ENCODE assay signal across 8 mouse cellular contexts in genomic region chr7:4026794-4027421, GRCm38 (mm10). TPM values are rescaled to one million over a fixed set of nuclear protein-coding genes. Genes with fewer than 3 reads are reported as not detected.
DNase-seq lines count a peak whose midpoint lies in the region; ATAC-seq and TF ChIP-seq lines count a peak whose summit lies in the region.

No protein-coding gene starts in this region.

- TF ChIP-seq RAD21 in MEL (IDR thresholded peaks at IDR 0.05; ENCODE audit: low read depth, low read length), result peak; percentile 82

- H3K4me1 ChIP-seq in kidney, adult 2 months (ENCODE audit: control insufficient read depth, insufficient read depth, low read length), result no peaks in the 10 kb centered on the region
- H3K4me1 ChIP-seq in kidney, embryonic 15.5 days, result no peaks in the 10 kb centered on the region
- H3K4me1 ChIP-seq in MEL (ENCODE audit: control insufficient read depth in 1 of 2, insufficient read depth in 2 of 2, low read length in 2 of 2), result no peaks in the 10 kb centered on the region
- no peaks in the 10 kb centered on the region for H3K4me1 ChIP-seq in forebrain, embryonic 16.5 days (replicated peaks; ENCODE audit: control insufficient read depth, insufficient read depth, low read length)
- H3K4me1 ChIP-seq in forebrain, embryonic 12.5 days, result no peaks in the 10 kb centered on the region

- no peak overlapping the region for H3K4me3 ChIP-seq in kidney, adult 2 months (ENCODE audit: insufficient read depth, low read depth, low read length)
- no peak overlapping the region for H3K4me3 ChIP-seq in kidney, embryonic 15.5 days (replicated peaks)
- H3K4me3 ChIP-seq in MEL (ENCODE audit: control insufficient read depth in 1 of 2, insufficient read depth in 1 of 2, low read depth in 2 of 2, low read length in 2 of 2), result no peak overlapping the region
- no peak overlapping the region for H3K4me3 ChIP-seq in forebrain, embryonic 16.5 days (replicated peaks; ENCODE audit: low read length)
- H3K4me3 ChIP-seq in forebrain, embryonic 12.5 days (replicated peaks), result no peak overlapping the region

- ATAC-seq in kidney, embryonic 15.5 days (replicated peaks; ENCODE audit: low FRiP score), result no peak
- ATAC-seq in forebrain, embryonic 16.5 days, result no peak
- no peak for ATAC-seq in forebrain, embryonic 12.5 days (ENCODE audit: low FRiP score)

- H3K36me3 ChIP-seq in kidney, adult 2 months (ENCODE audit: control insufficient read depth, insufficient read depth, low read length), result no peaks in the 10 kb centered on the region
- H3K36me3 ChIP-seq in kidney, embryonic 15.5 days, result no peaks in the 10 kb centered on the region
- H3K36me3 ChIP-seq in MEL (ENCODE audit: control insufficient read depth in 1 of 2, insufficient read depth in 2 of 2, low read length in 2 of 2), result no peaks in the 10 kb centered on the region
- no peaks in the 10 kb centered on the region for H3K36me3 ChIP-seq in forebrain, embryonic 16.5 days (ENCODE audit: control insufficient read depth, insufficient read depth)
- no peaks in the 10 kb centered on the region for H3K36me3 ChIP-seq in forebrain, embryonic 12.5 days (replicated peaks)

- no peaks in the 10 kb centered on the region for H3K79me2 ChIP-seq in MEL (ENCODE audit: control insufficient read depth, insufficient read depth, low read length, poor library complexity)

- H3K27ac ChIP-seq in kidney, adult 2 months (ENCODE audit: insufficient read depth, low read depth, low read length), result no peak overlapping the region
- no peak overlapping the region for H3K27ac ChIP-seq in kidney, embryonic 15.5 days
- no peak overlapping the region for H3K27ac ChIP-seq in MEL (ENCODE audit: control insufficient read depth, low read depth, low read length)
- no peak overlapping the region for H3K27ac ChIP-seq in forebrain, embryonic 16.5 days (ENCODE audit: low read length)
- H3K27ac ChIP-seq in forebrain, embryonic 12.5 days, result no peak overlapping the region

- 30% methylated on average over 3 of the region's 3 CpGs for WGBS in kidney, adult 2 months
- WGBS in kidney, embryonic 15.5 days, result 15% methylated on average over 3 of the region's 3 CpGs
- WGBS in forebrain, embryonic 16.5 days, result 15% methylated on average over 3 of the region's 3 CpGs
- WGBS in forebrain, embryonic 12.5 days, result 19% methylated on average over 3 of the region's 3 CpGs

- no peak overlapping the region for H3K9ac ChIP-seq in kidney, embryonic 15.5 days
- no peak overlapping the region for H3K9ac ChIP-seq in MEL (ENCODE audit: control insufficient read depth, low read depth, low read length, poor library complexity, severe bottlenecking)
- H3K9ac ChIP-seq in forebrain, embryonic 16.5 days (replicated peaks; ENCODE audit: low read depth, low read length), result no peak overlapping the region
- no peak overlapping the region for H3K9ac ChIP-seq in forebrain, embryonic 12.5 days

- TF ChIP-seq EP300 in MEL (IDR thresholded peaks at IDR 0.05; ENCODE audit: low read depth in 1 of 2, low read length in 2 of 2), result no peak

- H3K9me3 ChIP-seq in kidney, embryonic 15.5 days (replicated peaks), result no peaks in the 10 kb centered on the region
- H3K9me3 ChIP-seq in MEL (replicated peaks; ENCODE audit: insufficient read depth, low read length), result no peaks in the 10 kb centered on the region
- H3K9me3 ChIP-seq in forebrain, embryonic 16.5 days (ENCODE audit: control insufficient read depth, low read length), result no peaks in the 10 kb centered on the region
- no peaks in the 10 kb centered on the region for H3K9me3 ChIP-seq in forebrain, embryonic 12.5 days

- TF ChIP-seq POLR2A in kidney, adult 2 months (IDR thresholded peaks at IDR 0.05; ENCODE audit: low read depth, low read length), result no peak
- no peak for TF ChIP-seq POLR2A in MEL (IDR thresholded peaks at IDR 0.05; ENCODE audit: control insufficient read depth in 1 of 2, insufficient read depth in 1 of 2, low read depth in 1 of 2, low read length in 2 of 2, poor library complexity in 1 of 2)

- peak; percentile 47 for TF ChIP-seq CTCF in kidney, adult 2 months (conservative IDR thresholded peaks at IDR 0.05; ENCODE audit: insufficient read depth, insufficient read length, low read depth, low read length)
- peak; percentile 58 to 74 (median 64) for TF ChIP-seq CTCF in MEL (IDR thresholded peaks at IDR 0.05 in 2 of 3, conservative IDR thresholded peaks at IDR 0.05 in 1 of 3; ENCODE audit: control insufficient read depth in 1 of 3, insufficient read depth in 1 of 3, low read depth in 2 of 3, low read length in 3 of 3, poor library complexity in 1 of 3, severe bottlenecking in 1 of 3)

- DNase-seq in kidney, adult 2 months, result peak; percentile 5
- peak; percentile 63 for DNase-seq in MEL (ENCODE audit: low read depth, low spot score)
- DNase-seq in embryo, embryonic 11.5 days (ENCODE audit: low read depth, low spot score), result peak; percentile 0
- DNase-seq in layer of hippocampus, postnatal 10 days (ENCODE audit: low spot score in 2 of 2), result peak; percentile 7 to 14
- DNase-seq in retina, embryonic 14.5 days (ENCODE audit: low spot score), result peak; percentile 40

- no peak overlapping the region for H3K4me2 ChIP-seq in kidney, embryonic 15.5 days
- H3K4me2 ChIP-seq in forebrain, embryonic 16.5 days (ENCODE audit: low read length), result no peak overlapping the region
- no peak overlapping the region for H3K4me2 ChIP-seq in forebrain, embryonic 12.5 days

- no peaks in the 10 kb centered on the region for H3K27me3 ChIP-seq in kidney, adult 2 months (replicated peaks; ENCODE audit: control insufficient read depth, insufficient read depth, low read length)
- H3K27me3 ChIP-seq in kidney, embryonic 15.5 days, result no peaks in the 10 kb centered on the region
- H3K27me3 ChIP-seq in MEL (ENCODE audit: control insufficient read depth in 1 of 2, insufficient read depth in 2 of 2, low read length in 2 of 2), result no peaks in the 10 kb centered on the region; a peak in 1 of 4 replicates
- H3K27me3 ChIP-seq in forebrain, embryonic 16.5 days (replicated peaks; ENCODE audit: control insufficient read depth, insufficient read depth, low read length), result no peaks in the 10 kb centered on the region
- H3K27me3 ChIP-seq in forebrain, embryonic 12.5 days, result no peaks in the 10 kb centered on the region

TF ChIP-seq in MEL, 35 proteins besides CTCF, POLR2A, EP300 and RAD21:
- TF ChIP-seq ZC3H11A (IDR thresholded peaks at IDR 0.05; ENCODE audit: low read depth, low read length), result peak; percentile 57; the same call in 1 of the 2 replicates
- TF ChIP-seq BHLHE40 (IDR thresholded peaks at IDR 0.05; ENCODE audit: borderline replicate concordance, low read depth, low read length), result no peak
- no peak for TF ChIP-seq POLR2AphosphoS5 (IDR thresholded peaks at IDR 0.05; ENCODE audit: borderline replicate concordance, low read depth, low read length)
- peak; percentile 83 for TF ChIP-seq SMC3 (IDR thresholded peaks at IDR 0.05; ENCODE audit: low read depth, low read length)

RNA-seq across cellular contexts. Expression of gene Lair1, which starts 36.1 kb away (rescaled TPM):
- 1.6 and 1.9 TPM in 2 replicates for polyA plus RNA-seq in kidney, adult 2 months (2012; rRNA removed)
- polyA plus RNA-seq in kidney, embryonic 15.5 days (2015; fragmentation: Nextera tagmentation; extraction: Ambion mirVana), result 0.70 and 1.1 TPM in 2 replicates
- total RNA-seq in MEL (2012; rRNA removed), result 0.15 and 0.42 TPM in 2 replicates
- polyA plus RNA-seq in MEL (2012; ENCODE audit: insufficient read depth in 1 of 2, insufficient read length in 2 of 2, low read depth in 1 of 2, low replicate concordance in 2 of 2, missing spikeins in 1 of 2), result under 1 TPM in 1 of 2 experiments, not detected in 1; 0.31 TPM
- 1 to 10 TPM; 4.5 to 5.9 TPM for total RNA-seq in layer of hippocampus, postnatal 10 days (2021)
- 1.4 and 2.5 TPM in 2 replicates for polyA plus RNA-seq in forebrain, embryonic 16.5 days (2015; fragmentation: Nextera tagmentation; extraction: Ambion mirVana)
- 1.9 and 2.4 TPM in 2 replicates for polyA plus RNA-seq in forebrain, embryonic 12.5 days (2016; fragmentation: Nextera tagmentation; extraction: Ambion mirVana)

Comparison
In these comparisons a context has a peak if more than half of its experiments do, and no peak if none do; other contexts are left out.
1. DNase-seq: peak in every context shown above with its lines; median percentile 63 in MEL; 40 in retina, embryonic 14.5 days; 10 in layer of hippocampus, postnatal 10 days; 5 in kidney, adult 2 months; 0 in embryo, embryonic 11.5 days.